Mouse (Mus musculus): ENCODE data around the gene Gm17581. TPM values are rescaled to one million over a fixed set of nuclear protein-coding genes. Genes with fewer than 3 reads are reported as not detected.
"Not testable (repeated sequence)": the region's sequence is repeated elsewhere in the genome, so short reads cannot be mapped to it uniquely, and the experiment has no call there.

Gm17581 gene
- not detected in 2 replicates for polyA plus RNA-seq (2016; fragmentation: Nextera tagmentation; extraction: Ambion mirVana)

DNA sequence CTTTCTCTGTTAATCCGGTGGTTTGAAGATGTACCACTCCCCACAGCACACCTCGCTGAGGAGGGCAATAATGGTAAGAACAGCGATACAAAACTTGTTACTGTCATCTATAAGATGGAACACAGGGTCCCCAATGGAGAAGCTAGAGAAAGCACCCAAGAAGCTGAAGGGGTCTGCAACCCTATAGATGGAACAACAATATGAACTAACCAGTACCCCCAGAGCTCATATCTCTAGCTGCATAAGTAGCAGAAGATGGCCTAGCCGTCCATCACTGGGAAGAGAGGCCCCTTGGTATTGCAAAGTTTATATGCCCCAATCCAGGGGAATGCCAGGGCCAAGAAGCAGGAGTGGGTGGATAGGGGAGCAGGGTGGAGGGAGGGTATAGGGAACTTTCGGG is at the start of gene Gm17581:
Gene Gm17581 (minus strand): TSS at position 101 of the 400 bp plus-strand sequence.
- not testable (repeated sequence) for H3K4me1 ChIP-seq; DNase-seq (ENCODE audit: low spot score); H3K9me3 ChIP-seq; H3K27me3 ChIP-seq (ENCODE audit: insufficient read depth, poor library complexity, severe bottlenecking); H3K4me3 ChIP-seq; H3K27ac ChIP-seq; H3K36me3 ChIP-seq
- WGBS: 82% methylated on average over 5 of the region's 5 CpGs

DNA sequence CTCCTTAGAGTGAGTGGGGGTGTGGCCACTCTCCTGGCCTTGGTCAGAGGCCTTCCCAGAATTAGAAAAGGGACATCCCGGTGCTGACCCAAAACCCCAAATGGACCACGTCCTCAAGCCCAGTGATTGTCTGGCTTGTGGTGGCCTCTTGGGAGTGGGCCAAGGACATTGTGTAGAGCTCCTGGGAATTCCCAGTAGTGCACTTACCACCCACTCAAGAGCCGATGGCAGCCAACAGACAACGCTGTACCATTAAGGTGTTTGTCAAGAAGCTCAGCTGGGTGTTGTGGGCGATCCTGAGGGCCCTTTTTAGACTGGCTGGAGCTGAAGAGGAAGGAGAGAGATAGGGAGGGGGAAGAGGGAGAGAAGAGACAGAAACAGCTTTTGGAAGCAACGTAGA is 48.9 kb upstream of the Gm17581 start:
- 73% methylated on average over 6 of the region's 6 CpGs for WGBS
- Histone ChIP-seq H3K4me1 (no peaks in the 10 kb centered on the region), H3K4me3 (no peak overlapping the region), H3K36me3 (no peaks in the 10 kb centered on the region), H3K27me3 (ENCODE audit: insufficient read depth, poor library complexity, severe bottlenecking) (peaks cover 7% of the 10 kb centered on the region; the same call in 1 of the 2 replicates), H3K27ac (no peak overlapping the region), H3K9me3 (no peaks in the 10 kb centered on the region)
- no peak for DNase-seq (ENCODE audit: low spot score)

DNA sequence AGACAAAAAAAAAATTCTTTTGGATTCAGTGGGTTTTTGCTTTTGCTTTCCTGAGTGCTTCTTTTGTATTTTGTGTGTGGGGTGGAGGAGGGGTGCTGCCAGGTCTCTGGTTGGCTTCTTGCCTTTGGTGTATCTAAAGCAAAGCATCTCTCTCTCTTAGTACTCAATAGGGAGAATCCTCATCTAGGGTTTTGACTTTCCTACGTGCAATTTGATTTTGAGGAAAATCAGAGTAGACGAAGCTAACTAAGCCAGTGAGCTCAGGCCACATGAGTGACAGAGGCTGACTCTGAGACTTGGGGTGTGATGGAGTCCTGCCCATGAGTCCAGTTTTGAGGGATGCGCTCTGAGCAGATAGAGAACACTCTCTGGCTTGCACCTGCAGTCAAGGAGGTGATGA is 43.8 kb upstream of the Gm17581 start:
- no peaks in the 10 kb centered on the region for H3K36me3 ChIP-seq
- no peak overlapping the region for H3K27ac ChIP-seq
- 85% methylated on average over 3 of the region's 3 CpGs for WGBS
- no peak for DNase-seq (ENCODE audit: low spot score)
- no peak overlapping the region for H3K4me3 ChIP-seq
- H3K27me3 ChIP-seq (ENCODE audit: insufficient read depth, poor library complexity, severe bottlenecking): peaks cover 42% of the 10 kb centered on the region
- no peaks in the 10 kb centered on the region for H3K9me3 ChIP-seq
- H3K4me1 ChIP-seq: peaks cover 9% of the 10 kb centered on the region; the same call in 1 of the 2 replicates

DNA sequence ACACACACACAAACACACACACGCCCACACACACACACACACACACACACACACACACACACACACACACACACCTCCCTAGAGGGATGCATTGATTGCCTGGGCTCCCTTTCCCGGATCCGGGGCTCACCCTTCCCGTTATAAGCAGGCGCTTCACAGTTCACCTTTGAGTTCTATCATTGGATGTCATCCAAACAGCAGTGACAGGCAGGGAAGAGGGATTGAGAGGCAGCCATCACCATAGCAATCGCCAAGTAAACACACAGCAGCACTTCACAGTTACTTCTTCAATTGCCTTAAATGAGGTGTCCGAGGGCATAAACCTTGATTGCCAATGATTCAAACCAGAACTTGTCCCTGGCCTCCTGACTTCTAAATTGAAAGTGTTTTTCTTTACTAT is 43.4 kb upstream of the Gm17581 start:
- Histone ChIP-seq H3K4me3 (no peak overlapping the region), H3K36me3 (no peaks in the 10 kb centered on the region), H3K4me1 (peaks cover 9% of the 10 kb centered on the region; the same call in 1 of the 2 replicates), H3K9me3 (no peaks in the 10 kb centered on the region), H3K27ac (no peak overlapping the region), H3K27me3 (ENCODE audit: insufficient read depth, poor library complexity, severe bottlenecking) (peaks cover 44% of the 10 kb centered on the region)
- WGBS: 60% methylated on average over 7 of the region's 7 CpGs
- no peak for DNase-seq (ENCODE audit: low spot score)

DNA sequence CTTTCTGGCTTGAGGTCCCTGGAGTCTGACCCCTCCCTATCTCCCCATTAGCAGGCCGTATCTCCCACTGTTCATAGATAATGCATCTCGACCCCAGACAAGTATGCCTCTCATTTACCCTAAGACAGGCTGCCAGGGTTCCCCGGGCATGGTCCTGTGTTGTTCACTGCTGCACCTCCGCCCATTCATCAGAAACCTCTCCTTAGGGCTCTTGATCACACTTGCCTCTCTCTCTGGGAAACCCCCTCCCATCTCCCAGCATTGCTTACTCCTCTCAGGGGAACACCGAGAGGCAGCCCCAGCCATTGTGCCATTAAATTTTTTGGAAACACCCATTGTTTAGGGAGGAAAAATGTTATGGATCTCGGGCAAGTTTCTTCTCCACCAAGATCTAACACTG is 42.3 kb upstream of the Gm17581 start:
- peaks cover 54% of the 10 kb centered on the region for H3K27me3 ChIP-seq (ENCODE audit: insufficient read depth, poor library complexity, severe bottlenecking)
- 54% methylated on average over 6 of the region's 6 CpGs for WGBS

DNA sequence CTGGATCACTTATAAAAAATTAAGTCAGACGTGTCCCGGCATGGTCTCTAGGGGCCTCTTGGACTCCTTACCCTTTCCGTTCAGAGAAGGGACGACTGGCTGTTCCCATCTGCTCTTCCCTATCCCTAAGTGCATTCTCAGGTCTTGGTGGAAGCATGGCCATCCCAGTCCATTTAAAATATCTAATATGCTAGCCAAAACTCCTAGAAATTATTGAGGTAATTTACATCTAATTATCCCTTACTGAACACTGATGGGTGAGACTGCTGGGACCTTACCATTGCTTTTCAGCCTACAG is 42.0 kb upstream of the Gm17581 start:
- Histone ChIP-seq H3K9me3 (no peaks in the 10 kb centered on the region), H3K4me3 (no peak overlapping the region), H3K4me1 (peaks cover 9% of the 10 kb centered on the region; the same call in 1 of the 2 replicates), H3K36me3 (no peaks in the 10 kb centered on the region), H3K27ac (no peak overlapping the region), H3K27me3 (ENCODE audit: insufficient read depth, poor library complexity, severe bottlenecking) (peaks cover 58% of the 10 kb centered on the region)
- WGBS: 75% methylated on average over 4 of the region's 4 CpGs
- DNase-seq (ENCODE audit: low spot score): no peak

More for the DNA sequence above, 42.3 kb upstream of the Gm17581 start:
- Histone ChIP-seq H3K36me3 (no peaks in the 10 kb centered on the region), H3K4me3 (no peak overlapping the region), H3K9me3 (no peaks in the 10 kb centered on the region), H3K27ac (no peak overlapping the region), H3K4me1 (peaks cover 9% of the 10 kb centered on the region; the same call in 1 of the 2 replicates)
- no peak for DNase-seq (ENCODE audit: low spot score)

DNA sequence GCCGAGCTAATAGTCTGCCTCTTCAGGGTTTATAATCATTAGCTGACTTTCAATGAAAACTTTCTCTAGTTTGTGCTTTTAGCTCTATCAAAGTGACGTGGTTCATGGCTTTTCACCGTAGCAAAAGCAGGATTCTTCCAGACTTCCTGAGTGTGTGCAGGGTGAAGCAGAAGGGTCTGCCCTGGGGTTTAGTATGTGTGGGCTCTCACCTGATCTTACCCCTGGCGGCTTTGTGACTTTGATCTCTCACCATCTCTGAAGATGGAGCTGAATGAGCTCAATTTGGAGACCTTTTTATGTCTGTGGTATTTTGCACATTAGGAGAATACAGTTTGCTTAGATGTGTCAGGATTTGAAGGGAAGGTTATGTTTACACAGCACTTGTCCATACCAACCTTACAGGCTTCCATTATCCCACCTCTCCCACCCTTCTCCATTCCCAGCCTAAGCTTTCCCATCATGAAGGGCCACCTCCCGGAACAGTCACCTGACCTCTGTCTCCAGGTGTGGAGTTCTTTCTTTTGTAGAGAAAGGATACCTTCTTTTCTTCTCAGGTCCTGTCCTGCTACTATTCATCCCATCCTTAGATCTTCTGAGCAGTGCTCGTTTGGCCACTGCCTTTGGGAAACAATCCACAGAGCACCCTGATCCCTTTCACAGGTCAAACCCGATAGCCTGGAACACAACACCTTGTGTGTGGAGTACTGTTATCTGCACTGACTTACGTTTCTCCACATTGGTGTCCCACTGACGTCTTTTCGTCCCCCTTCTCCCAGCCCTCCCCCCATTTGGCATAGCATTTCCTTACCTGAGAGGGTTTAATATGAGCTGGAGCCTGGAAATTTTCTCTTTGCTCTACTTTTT is 41.4 kb upstream of the Gm17581 start:
- Histone ChIP-seq H3K27ac (no peak overlapping the region), H3K4me3 (no peak overlapping the region), H3K36me3 (no peaks in the 10 kb centered on the region), H3K27me3 (ENCODE audit: insufficient read depth, poor library complexity, severe bottlenecking) (peaks cover 63% of the 10 kb centered on the region), H3K4me1 (peaks cover 9% of the 10 kb centered on the region; the same call in 1 of the 2 replicates), H3K9me3 (no peaks in the 10 kb centered on the region)
- no peak for DNase-seq (ENCODE audit: low spot score)
- 60% methylated on average over 10 of the region's 10 CpGs for WGBS

DNA sequence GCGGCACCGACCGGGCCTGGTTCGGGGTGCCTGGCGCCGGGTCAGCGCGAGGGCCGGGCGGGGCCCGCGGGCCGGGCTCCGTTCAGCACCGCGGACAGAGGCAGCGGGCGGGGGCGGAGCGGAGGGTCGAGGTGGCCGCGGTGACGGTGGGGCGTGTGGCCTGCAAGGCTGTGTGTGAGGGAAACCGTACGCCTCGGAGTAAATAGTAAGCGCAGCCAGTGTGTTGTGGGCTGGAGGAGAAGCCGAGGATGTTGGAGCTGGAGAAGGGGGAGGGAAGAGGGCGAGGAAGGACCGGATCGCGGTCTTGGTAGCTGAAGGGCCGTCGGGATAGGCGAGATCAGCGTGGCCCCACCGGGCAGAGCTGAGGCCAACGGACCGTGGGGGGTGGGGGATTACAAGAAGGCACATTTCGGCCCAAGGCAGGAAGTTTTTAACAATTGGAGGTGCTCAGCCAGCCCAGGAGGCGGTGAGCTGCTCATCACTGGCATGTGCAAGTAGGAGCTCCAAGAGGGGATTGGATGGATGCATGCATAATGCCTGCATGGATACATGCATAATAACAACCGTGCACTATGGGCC is 40.1 kb upstream of the Gm17581 start:
- H3K4me3 ChIP-seq: peak overlapping the region; percentile 72
- no peak overlapping the region for H3K27ac ChIP-seq
- peaks cover 9% of the 10 kb centered on the region; the same call in 1 of the 2 replicates for H3K4me1 ChIP-seq
- H3K27me3 ChIP-seq (ENCODE audit: insufficient read depth, poor library complexity, severe bottlenecking): peaks cover 63% of the 10 kb centered on the region
- no peaks in the 10 kb centered on the region for H3K36me3 ChIP-seq
- DNase-seq (ENCODE audit: low spot score): peak; percentile 80
- 4% methylated on average over 44 of the region's 44 CpGs for WGBS
- no peaks in the 10 kb centered on the region for H3K9me3 ChIP-seq

DNA sequence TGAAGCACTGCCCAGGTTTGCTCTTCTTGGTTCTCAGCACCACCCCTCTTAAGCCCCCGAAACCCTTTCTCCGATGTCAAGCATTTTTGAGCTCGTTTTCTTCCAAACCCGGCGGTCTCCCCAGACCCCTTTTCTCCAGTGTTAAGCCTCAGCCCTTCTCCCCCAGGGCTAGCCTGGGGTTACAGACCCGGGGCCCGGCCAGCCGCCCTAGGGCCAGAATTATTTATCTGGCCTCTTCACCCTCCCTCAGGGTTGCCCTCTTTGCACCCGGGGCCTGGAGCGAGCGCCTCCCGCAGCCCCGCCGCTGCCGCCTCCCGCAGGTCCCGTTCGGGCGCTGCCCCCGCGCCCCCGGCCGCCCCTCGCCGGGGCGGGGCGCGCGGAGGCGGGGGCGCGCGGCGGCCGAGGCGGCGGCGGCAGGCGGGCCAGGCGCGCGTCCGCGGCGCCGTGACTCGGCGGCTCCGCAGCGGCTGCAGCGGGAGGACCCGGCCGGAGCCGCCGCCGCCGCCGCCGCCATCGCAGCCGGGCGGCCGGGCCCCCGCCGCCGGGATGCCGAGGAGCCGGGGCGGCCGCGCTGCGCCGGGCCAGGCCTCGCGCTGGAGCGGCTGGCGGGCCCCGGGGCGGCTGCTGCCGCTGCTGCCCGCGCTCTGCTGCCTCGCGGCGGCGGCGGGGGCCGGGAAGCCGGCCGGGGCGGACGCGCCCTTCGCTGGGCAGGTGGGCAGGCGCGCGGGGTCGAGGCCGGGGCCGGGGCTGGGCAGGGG is 39.4 kb upstream of the Gm17581 start, which contains the start of gene Mmp24:
Gene Mmp24 (plus strand): TSS at position 416 of the 758 bp plus-strand sequence.
- no peaks in the 10 kb centered on the region for H3K9me3 ChIP-seq
- WGBS: 26% methylated on average over 100 of the region's 100 CpGs
- no peaks in the 10 kb centered on the region for H3K36me3 ChIP-seq
- H3K27me3 ChIP-seq (ENCODE audit: insufficient read depth, poor library complexity, severe bottlenecking): peaks cover 63% of the 10 kb centered on the region
- H3K27ac ChIP-seq: no peak within 1 kb of the TSS
- peaks cover 9% of the 10 kb centered on the region; the same call in 1 of the 2 replicates for H3K4me1 ChIP-seq
- peak within 1 kb of the TSS; percentile 72 for H3K4me3 ChIP-seq
- DNase-seq (ENCODE audit: low spot score): no peak

DNA sequence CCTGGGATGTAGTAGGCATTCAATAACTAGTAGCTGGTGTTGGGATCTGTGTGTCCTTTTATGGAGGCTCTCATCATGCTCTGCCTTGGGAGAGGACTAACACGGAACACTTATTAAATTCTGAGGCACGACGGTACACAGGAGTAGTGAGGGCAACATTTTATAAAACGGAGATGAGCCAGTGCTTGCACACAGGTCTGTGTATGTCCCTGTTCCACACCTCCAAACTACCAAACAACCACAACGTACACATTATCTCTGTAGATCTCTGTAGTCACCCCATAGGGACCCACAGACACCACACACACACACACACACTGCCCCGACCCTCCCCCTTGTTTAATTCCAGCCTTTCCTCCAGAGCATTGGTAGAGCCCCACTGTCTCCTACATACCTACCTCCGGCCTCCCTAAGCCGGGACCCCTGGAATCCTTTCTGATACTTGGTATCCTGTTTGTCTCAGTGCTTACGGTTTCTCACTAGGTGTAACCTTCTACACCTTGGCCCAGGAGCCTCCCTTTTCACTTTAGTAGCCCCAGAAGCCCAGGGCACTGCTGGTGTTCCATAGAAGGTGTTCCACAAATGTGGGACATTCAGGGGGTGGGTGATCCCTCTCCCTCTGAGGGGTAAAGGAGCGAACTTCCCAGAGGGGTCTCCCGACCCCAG is 38.7 kb upstream of the Gm17581 start:
- WGBS: 48% methylated on average over 11 of the region's 11 CpGs
- H3K4me3 ChIP-seq: no peak overlapping the region
- no peak overlapping the region for H3K27ac ChIP-seq
- H3K9me3 ChIP-seq: no peaks in the 10 kb centered on the region
- DNase-seq (ENCODE audit: low spot score): no peak
- peaks cover 9% of the 10 kb centered on the region; the same call in 1 of the 2 replicates for H3K4me1 ChIP-seq
- peaks cover 64% of the 10 kb centered on the region for H3K27me3 ChIP-seq (ENCODE audit: insufficient read depth, poor library complexity, severe bottlenecking)
- no peaks in the 10 kb centered on the region for H3K36me3 ChIP-seq

DNA sequence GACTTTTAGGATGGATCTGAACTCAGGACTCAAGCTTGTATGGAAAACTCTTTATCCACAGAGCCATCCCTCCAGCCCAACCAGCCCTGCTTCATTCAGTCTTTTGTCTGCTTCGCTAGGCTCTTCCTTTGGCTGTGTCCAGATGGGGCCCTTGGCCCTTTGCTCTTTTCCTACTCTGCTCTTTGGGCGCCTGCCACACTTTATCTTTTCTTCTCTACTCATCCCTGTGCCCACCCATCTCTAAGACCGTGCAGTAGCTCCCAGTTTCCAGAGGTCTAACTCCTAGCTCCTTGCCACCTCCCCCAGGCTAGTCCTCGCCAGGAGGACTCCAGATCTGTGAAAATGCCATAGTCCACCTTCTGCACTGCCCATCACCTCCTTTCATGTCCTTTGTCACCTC is 38.0 kb upstream of the Gm17581 start:
- peaks cover 9% of the 10 kb centered on the region; the same call in 1 of the 2 replicates for H3K4me1 ChIP-seq
- WGBS: 69% methylated on average over 4 of the region's 4 CpGs
- H3K27ac ChIP-seq: no peak overlapping the region
- H3K9me3 ChIP-seq: no peaks in the 10 kb centered on the region
- DNase-seq (ENCODE audit: low spot score): no peak
- H3K36me3 ChIP-seq: no peaks in the 10 kb centered on the region
- peaks cover 70% of the 10 kb centered on the region for H3K27me3 ChIP-seq (ENCODE audit: insufficient read depth, poor library complexity, severe bottlenecking)
- no peak overlapping the region for H3K4me3 ChIP-seq

DNA sequence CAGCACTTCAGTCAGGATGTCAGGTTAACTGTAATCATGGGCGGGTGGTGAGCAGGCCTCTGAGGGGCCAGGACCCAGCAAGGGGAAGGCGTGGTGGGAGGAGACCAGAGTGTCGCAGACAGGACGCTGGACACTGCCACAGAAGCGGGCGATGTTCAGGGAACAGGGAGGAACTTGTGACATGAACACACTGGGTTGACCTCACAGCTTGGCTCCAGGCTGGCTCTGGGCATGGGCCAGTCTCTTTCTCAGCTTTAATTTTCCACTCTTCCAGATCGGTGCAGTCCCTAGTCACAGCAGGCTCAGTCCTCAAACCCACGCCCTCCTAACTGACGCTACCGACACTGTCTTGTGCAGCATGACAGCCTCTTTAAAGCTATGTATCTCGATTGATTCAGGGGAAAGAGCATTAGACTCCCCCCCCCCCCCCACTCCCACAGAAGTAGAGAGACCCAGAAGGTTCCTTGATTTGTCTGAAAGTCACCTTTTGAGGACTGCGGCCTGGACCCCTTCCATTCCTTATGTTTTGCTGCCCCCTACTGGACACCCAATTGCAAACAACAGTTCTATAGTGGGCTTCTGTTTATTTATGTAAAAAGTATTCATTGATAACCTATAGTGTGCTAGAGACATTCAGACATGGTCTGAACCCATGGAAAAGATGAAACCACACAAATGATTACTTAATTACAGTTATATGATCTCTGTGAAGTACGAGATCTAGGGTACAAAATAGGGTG is 29.2 kb upstream of the Gm17581 start:
- peak; percentile 83 for DNase-seq (ENCODE audit: low spot score)
- H3K9me3 ChIP-seq: no peaks in the 10 kb centered on the region
- H3K4me1 ChIP-seq: no peaks in the 10 kb centered on the region
- peaks cover 16% of the 10 kb centered on the region; the same call in 1 of the 2 replicates for H3K27me3 ChIP-seq (ENCODE audit: insufficient read depth, poor library complexity, severe bottlenecking)
- H3K36me3 ChIP-seq: no peaks in the 10 kb centered on the region
- H3K27ac ChIP-seq: no peak overlapping the region
- 51% methylated on average over 13 of the region's 13 CpGs for WGBS
- H3K4me3 ChIP-seq: no peak overlapping the region
